Mouse (Mus musculus) olfactory bulb, adult 2 months (tissue): ENCODE results near the gene Myo1h.

Experiments used
- CTCF ChIP-seq: fragments of 200-500 bp; IDR thresholded peaks from 2 replicates; pipeline ENCODE4 v1.5.1; 2012; ENCODE audit warnings: low read depth, mild to moderate bottlenecking, low read length, moderate library complexity; ENCODE audit not compliant: insufficient read depth
- POLR2A ChIP-seq: fragments of 200-500 bp; IDR thresholded peaks from 2 replicates; pipeline ENCODE4 v1.6.1; 2012; ENCODE audit warnings: mild to moderate bottlenecking, low read depth, low read length, moderate library complexity; ENCODE audit not compliant: insufficient read depth

- TF ChIP-seq CTCF (no peak), POLR2A (no peak)
These were observed 83.6 kb downstream of the Myo1h start for GRCm38 (mm10) chr5:114372565-114372964.
